Mouse (Mus musculus) right cerebral cortex, adult 18-20 months (tissue): ENCODE data around the gene 1700001C19Rik.
"Not testable (repeated sequence)": the region's sequence is repeated elsewhere in the genome, so short reads cannot be mapped to it uniquely, and the experiment has no call there.

ENCODE experiments used
- DNase-seq: peaks from one replicate; pipeline ENCODE4 v3.0.0; 2022; ENCODE audit warnings: mixed read lengths

The 1700001C19Rik gene

GRCm38 (mm10) chr17:47428831-47429304, 8.3 kb downstream of the 1700001C19Rik start:
- no peak for DNase-seq

GRCm38 (mm10) chr17:47427316-47427715, 9.9 kb downstream of the 1700001C19Rik start:
- no peak for DNase-seq

- DNase-seq = no peak
These were observed 13.0 kb downstream of the 1700001C19Rik start for GRCm38 (mm10) chr17:47424186-47424585.

GRCm38 (mm10) chr17:47422616-47423015, 14.6 kb downstream of the 1700001C19Rik start:
- not testable (repeated sequence) for DNase-seq

- DNase-seq = no peak
These were observed 15.6 kb downstream of the 1700001C19Rik start for GRCm38 (mm10) chr17:47421566-47421965.

GRCm38 (mm10) chr17:47420195-47420594, 17.0 kb downstream of the 1700001C19Rik start:
- no peak for DNase-seq

GRCm38 (mm10) chr17:47409897-47410861, 27.0 kb downstream of the 1700001C19Rik start:
- DNase-seq = not testable (repeated sequence)

GRCm38 (mm10) chr17:47408558-47408898, 28.6 kb downstream of the 1700001C19Rik start:
- peak; percentile 25 for DNase-seq

- DNase-seq = no peak
These were observed 29.2 kb downstream of the 1700001C19Rik start for GRCm38 (mm10) chr17:47407717-47408557.

GRCm38 (mm10) chr17:47400451-47400850, 36.7 kb downstream of the 1700001C19Rik start, which contains the start of gene Guca1a:
Guca1a (minus strand) TSS chr17:47400584.
- no peak for DNase-seq

GRCm38 (mm10) chr17:47399091-47399490, 38.1 kb downstream of the 1700001C19Rik start:
- no peak for DNase-seq

GRCm38 (mm10) chr17:47395376-47395913, 41.7 kb downstream of the 1700001C19Rik start:
- DNase-seq = no peak

GRCm38 (mm10) chr17:47394223-47394869, 42.8 kb downstream of the 1700001C19Rik start:
- DNase-seq = no peak

GRCm38 (mm10) chr17:47386649-47387048, 50.5 kb downstream of the 1700001C19Rik start:
- DNase-seq = no peak

GRCm38 (mm10) chr17:47385145-47385544, 52.0 kb downstream of the 1700001C19Rik start, which contains the start of gene Guca1b:
Guca1b (plus strand) TSS chr17:47385393.
- no peak for DNase-seq

- no peak for DNase-seq
These were observed 53.1 kb downstream of the 1700001C19Rik start for GRCm38 (mm10) chr17:47384064-47384463.

GRCm38 (mm10) chr17:47383266-47383665, 53.9 kb downstream of the 1700001C19Rik start:
- DNase-seq = no peak

- no peak for DNase-seq
These were observed 55.3 kb downstream of the 1700001C19Rik start for GRCm38 (mm10) chr17:47381917-47382316.

- no peak for DNase-seq
These were observed 59.0 kb downstream of the 1700001C19Rik start for GRCm38 (mm10) chr17:47378133-47378532.

- no peak for DNase-seq
These were observed 60.3 kb downstream of the 1700001C19Rik start for GRCm38 (mm10) chr17:47376779-47377280.

- no peak for DNase-seq
These were observed 63.2 kb downstream of the 1700001C19Rik start for GRCm38 (mm10) chr17:47373991-47374390.

- peak; percentile 56 for DNase-seq
These were observed 65.7 kb downstream of the 1700001C19Rik start for GRCm38 (mm10) chr17:47371451-47371850.
